Mouse (Mus musculus) E14TG2a.4 (cell line): ENCODE data around the gene Trim2.

ENCODE experiments used
- CTCF ChIP-seq: conservative IDR thresholded peaks from 2 replicates; pipeline ENCODE4 v1.5.1; 2014; ENCODE audit warnings: low read length
- NANOG ChIP-seq: IDR thresholded peaks from 2 replicates; pipeline ENCODE4 v1.6.1; 2014; ENCODE audit warnings: borderline replicate concordance, low read length, mixed read lengths
- POU5F1 ChIP-seq: IDR thresholded peaks from 2 replicates; pipeline ENCODE4 v1.6.1; 2014; ENCODE audit warnings: low read length, borderline replicate concordance

DNA sequence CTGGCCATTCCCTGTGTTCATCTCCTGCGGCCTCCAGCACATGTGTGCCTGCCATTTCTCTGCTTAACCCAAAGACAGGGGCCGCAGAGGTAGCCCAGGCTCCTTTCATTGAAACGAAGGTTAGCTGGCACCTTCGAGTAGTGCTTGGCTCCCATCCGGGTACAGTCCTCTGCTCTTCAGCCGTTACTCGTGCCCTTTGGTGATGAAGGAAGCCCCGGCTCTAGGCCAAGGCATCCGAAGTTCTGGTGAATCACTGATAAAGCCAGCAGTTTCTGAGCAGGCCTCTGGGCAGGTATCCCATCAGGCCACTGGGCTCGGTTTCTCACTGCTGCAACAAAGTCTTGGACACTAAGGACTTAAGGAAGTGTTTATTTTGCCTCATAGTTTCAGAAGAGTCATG is 34.9 kb downstream of the Trim2 start:
- no peak for TF ChIP-seq NANOG
- no peak for TF ChIP-seq CTCF
- no peak for TF ChIP-seq POU5F1
